ENCODE assay signal across 10 mouse cellular contexts in the genomic region with DNA sequence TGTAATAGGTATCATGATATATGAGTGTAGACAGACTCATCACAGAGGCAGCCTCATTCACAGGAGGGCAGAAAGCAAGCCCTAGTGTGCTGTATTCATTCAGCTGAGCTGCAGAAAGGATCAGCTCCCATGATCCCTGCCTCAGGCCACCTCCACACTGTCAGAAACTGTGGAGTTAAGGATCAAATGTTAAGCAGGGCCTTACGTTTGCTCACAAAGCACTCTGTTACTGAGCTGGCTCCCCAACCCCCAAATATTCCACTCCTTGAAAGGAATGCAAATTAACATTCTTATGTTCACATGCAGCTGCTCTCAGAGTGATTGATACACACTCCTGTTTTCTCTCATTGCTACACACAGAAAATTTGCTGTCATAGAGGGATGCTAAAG.
DNase-seq lines count a peak whose midpoint lies in the region; ATAC-seq and TF ChIP-seq lines count a peak whose summit lies in the region.
"Had no signal": no experiment of that assay in that cellular context is flagged by ENCODE, and none has a peak within 500 bp of the region (broad histone marks: within the 10 kb centered on the region; RNA-seq: fewer than 3 reads in every experiment).

No protein-coding gene starts in this region.

- TF ChIP-seq EP300 in stomach, postnatal 0 days (optimal IDR thresholded peaks at IDR 0.05), result no peak

- H3K27ac ChIP-seq in stomach, embryonic 14.5 days (ENCODE audit: low read length), result peak overlapping the region; percentile 52; the same call in 1 of the 2 replicates
- H3K27ac ChIP-seq in stomach, postnatal 0 days (replicated peaks), result no peak overlapping the region
- peak overlapping the region; percentile 73 for H3K27ac ChIP-seq in forebrain, postnatal 0 days (ENCODE audit: low read depth, low read length)
- H3K27ac ChIP-seq in midbrain, embryonic 10.5 days (replicated peaks), result peak overlapping the region; percentile 79
- H3K27ac ChIP-seq: macrophage had no signal

- H3K9ac ChIP-seq in stomach, embryonic 14.5 days (replicated peaks; ENCODE audit: low read depth, low read length), result no peak overlapping the region
- no peak overlapping the region for H3K9ac ChIP-seq in stomach, postnatal 0 days (ENCODE audit: low read length)
- H3K9ac ChIP-seq in forebrain, postnatal 0 days, result no peak overlapping the region

- WGBS in stomach, embryonic 14.5 days, result 7% methylated on average over 1 of the region's 1 CpGs
- WGBS in stomach, postnatal 0 days, result 18% methylated on average over 1 of the region's 1 CpGs
- 12% methylated on average over 1 of the region's 1 CpGs for WGBS in forebrain, postnatal 0 days
- 7% methylated on average over 1 of the region's 1 CpGs for WGBS in midbrain, embryonic 10.5 days

- no peaks in the 10 kb centered on the region for H3K27me3 ChIP-seq in stomach, embryonic 14.5 days (ENCODE audit: control insufficient read depth, insufficient read depth, low read length)
- H3K27me3 ChIP-seq in stomach, postnatal 0 days (ENCODE audit: control insufficient read depth, insufficient read depth, low read length), result no peaks in the 10 kb centered on the region
- no peaks in the 10 kb centered on the region; the same call in 1 of the 2 replicates for H3K27me3 ChIP-seq in forebrain, postnatal 0 days (ENCODE audit: insufficient read depth, low read length)
- H3K27me3 ChIP-seq in midbrain, embryonic 10.5 days (ENCODE audit: low read depth, poor library complexity, severe bottlenecking), result no peaks in the 10 kb centered on the region

- intact Hi-C loops in gastrocnemius, postnatal 36 days (cut with DNase I), result no loop called here

- no peaks in the 10 kb centered on the region for H3K9me3 ChIP-seq in stomach, embryonic 14.5 days (ENCODE audit: control insufficient read depth, low read depth, low read length)
- no peaks in the 10 kb centered on the region for H3K9me3 ChIP-seq in stomach, postnatal 0 days (ENCODE audit: control insufficient read depth, low read length)
- H3K9me3 ChIP-seq in forebrain, postnatal 0 days (ENCODE audit: low read length), result no peaks in the 10 kb centered on the region
- H3K9me3 ChIP-seq in midbrain, embryonic 10.5 days (replicated peaks), result no peaks in the 10 kb centered on the region

- TF ChIP-seq CTCF in stomach, postnatal 0 days (IDR thresholded peaks at IDR 0.05; ENCODE audit: low read depth), result no peak
- no peak for TF ChIP-seq CTCF in forebrain, postnatal 0 days (IDR thresholded peaks at IDR 0.05; ENCODE audit: low read depth)

- ATAC-seq in stomach, embryonic 14.5 days (ENCODE audit: insufficient number of reproducible peaks, insufficient read depth, low FRiP score, low read depth), result peak; percentile 71
- ATAC-seq in stomach, postnatal 0 days (ENCODE audit: low FRiP score, low TSS enrichment), result no peak
- peak; percentile 90 for ATAC-seq in forebrain, postnatal 0 days

- no peak overlapping the region for H3K4me3 ChIP-seq in stomach, embryonic 14.5 days (ENCODE audit: low read depth, low read length)
- H3K4me3 ChIP-seq in stomach, postnatal 0 days (ENCODE audit: low read depth, low read length), result no peak overlapping the region
- H3K4me3 ChIP-seq in forebrain, postnatal 0 days (ENCODE audit: low read depth, low read length), result no peak overlapping the region
- no peak overlapping the region for H3K4me3 ChIP-seq in midbrain, embryonic 10.5 days

- no peak overlapping the region for H3K4me2 ChIP-seq in stomach, embryonic 14.5 days (replicated peaks; ENCODE audit: low read depth, low read length)
- H3K4me2 ChIP-seq in stomach, postnatal 0 days (replicated peaks; ENCODE audit: low read depth), result no peak overlapping the region
- no peak overlapping the region for H3K4me2 ChIP-seq in forebrain, postnatal 0 days (ENCODE audit: low read depth)

- DNase-seq in stomach, postnatal 0 days (ENCODE audit: low spot score), result no peak
- DNase-seq in forebrain, postnatal 0 days, result peak; percentile 47
- peak; percentile 32 for DNase-seq in midbrain, embryonic 10.5 days (ENCODE audit: low spot score)
- no peak for DNase-seq in gastrocnemius, postnatal 36 days
- DNase-seq in cerebellum, postnatal 36 days, result no peak
- DNase-seq in heart, adult 9 months (ENCODE audit: low spot score in 2 of 2), result no peak
- no peak for DNase-seq in adrenal gland, postnatal 25 days
- DNase-seq: right cerebral cortex, postnatal 14 days had no signal

- no peaks in the 10 kb centered on the region for H3K36me3 ChIP-seq in stomach, embryonic 14.5 days (ENCODE audit: control insufficient read depth, insufficient read depth, low read length)
- H3K36me3 ChIP-seq in stomach, postnatal 0 days (ENCODE audit: control insufficient read depth, insufficient read depth, low read length), result no peaks in the 10 kb centered on the region
- H3K36me3 ChIP-seq in forebrain, postnatal 0 days (ENCODE audit: insufficient read depth), result no peaks in the 10 kb centered on the region
- no peaks in the 10 kb centered on the region for H3K36me3 ChIP-seq in midbrain, embryonic 10.5 days

- H3K4me1 ChIP-seq in stomach, embryonic 14.5 days (ENCODE audit: control insufficient read depth, insufficient read depth, low read length), result peaks cover 12% of the 10 kb centered on the region; the same call in 1 of the 2 replicates
- H3K4me1 ChIP-seq in stomach, postnatal 0 days (replicated peaks; ENCODE audit: control insufficient read depth, insufficient read depth), result no peaks in the 10 kb centered on the region
- peaks cover 9% of the 10 kb centered on the region for H3K4me1 ChIP-seq in forebrain, postnatal 0 days (ENCODE audit: insufficient read depth)
- H3K4me1 ChIP-seq in midbrain, embryonic 10.5 days, result peaks cover 19% of the 10 kb centered on the region

Comparison
In these comparisons a context has a peak if more than half of its experiments do, and no peak if none do; other contexts are left out.
1. DNase-seq: peak in forebrain, postnatal 0 days (single experiment) and midbrain, embryonic 10.5 days (single experiment); none in stomach, postnatal 0 days (single experiment), gastrocnemius, postnatal 36 days (0 of 2), cerebellum, postnatal 36 days (0 of 2), heart, adult 9 months (0 of 2) and adrenal gland, postnatal 25 days (single experiment).